Mouse (Mus musculus) testis, adult 2 months (tissue): ENCODE measurements at regions not wholly inside any gene's neighbourhood (a gene's known extent, or its start where the extent isn't known, plus 50 kb on each side); places are given as distances from the start of the nearest gene placed in this dataset.

Experiments used
- CTCF ChIP-seq: fragments of 200-500 bp; IDR thresholded peaks from 2 replicates; pipeline ENCODE4 v1.5.1; 2012; ENCODE audit warnings: low read depth, mild to moderate bottlenecking, inconsistent platforms, low read length, moderate library complexity; ENCODE audit not compliant: control insufficient read depth, insufficient read depth, insufficient replicate concordance
- POLR2A ChIP-seq: fragments of 200-500 bp; IDR thresholded peaks from 2 replicates; pipeline ENCODE4 v1.6.1; 2012; ENCODE audit warnings: low read depth, mild to moderate bottlenecking, inconsistent platforms, low read length, moderate library complexity; ENCODE audit not compliant: control insufficient read depth

DNA sequence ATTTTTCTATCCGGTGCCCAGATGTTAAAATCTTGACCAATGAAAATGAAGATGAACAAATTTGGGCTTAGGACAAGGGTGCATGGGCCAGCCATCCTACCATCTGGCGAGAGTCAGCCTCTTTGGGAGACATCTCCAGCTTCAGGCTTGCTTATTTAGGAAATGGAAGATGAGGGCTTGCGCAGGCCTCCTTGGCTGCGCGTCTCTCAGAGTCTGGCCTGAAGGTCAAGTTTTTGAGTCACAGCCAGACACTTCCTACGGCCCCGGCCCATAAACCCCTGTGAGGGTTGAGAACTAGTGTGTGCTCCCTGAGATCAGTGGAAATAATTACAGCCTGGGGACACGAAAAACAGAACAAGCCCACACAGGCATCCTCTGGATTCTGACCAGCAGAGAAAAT is 300.7 kb upstream of the Arglu1 start:
- no peak for TF ChIP-seq CTCF
- no peak for TF ChIP-seq POLR2A
